Mouse (Mus musculus): ENCODE measurements around the gene Mrpl49.

The Mrpl49 gene

GRCm38 (mm10) chr19:6067011-6067723 is 9.6 kb upstream of the Mrpl49 start:
- peak; percentile 88 for DNase-seq (ENCODE audit: low read depth, low spot score)

GRCm38 (mm10) chr19:6066571-6066970 is 9.0 kb upstream of the Mrpl49 start:
- DNase-seq (ENCODE audit: low read depth, low spot score), result no peak

- DNase-seq (ENCODE audit: low read depth, low spot score), result no peak
Measured at GRCm38 (mm10) chr19:6063081-6063480, 5.5 kb upstream of the Mrpl49 start.

- DNase-seq (ENCODE audit: low read depth, low spot score), result no peak
Measured at GRCm38 (mm10) chr19:6062418-6062817, 4.8 kb upstream of the Mrpl49 start.

GRCm38 (mm10) chr19:6061641-6062302 is 4.2 kb upstream of the Mrpl49 start:
- peak; percentile 78 for DNase-seq (ENCODE audit: low read depth, low spot score)

GRCm38 (mm10) chr19:6061021-6061533 is 3.5 kb upstream of the Mrpl49 start, which contains the start of gene Znhit2:
Znhit2 (plus strand) TSS chr19:6061192.
- DNase-seq (ENCODE audit: low read depth, low spot score), result peak; percentile 97

- no peak for DNase-seq (ENCODE audit: low read depth, low spot score)
Measured at GRCm38 (mm10) chr19:6058966-6059365, 1.4 kb upstream of the Mrpl49 start.

- no peak for DNase-seq (ENCODE audit: low read depth, low spot score)
Measured at GRCm38 (mm10) chr19:6058513-6058912, 928 bp upstream of the Mrpl49 start.

GRCm38 (mm10) chr19:6056696-6057095 is 889 bp downstream of the Mrpl49 start:
- DNase-seq (ENCODE audit: low read depth, low spot score), result no peak

- DNase-seq (ENCODE audit: low read depth, low spot score), result no peak
Measured at GRCm38 (mm10) chr19:6054296-6054695, 3.3 kb downstream of the Mrpl49 start.

- no peak for DNase-seq (ENCODE audit: low read depth, low spot score)
Measured at GRCm38 (mm10) chr19:6052516-6052915, 5.1 kb downstream of the Mrpl49 start.

- no peak for DNase-seq (ENCODE audit: low read depth, low spot score)
Measured at GRCm38 (mm10) chr19:6048681-6049410, 8.7 kb downstream of the Mrpl49 start.

GRCm38 (mm10) chr19:6047899-6048166 is 9.8 kb downstream of the Mrpl49 start:
- no peak for DNase-seq (ENCODE audit: low read depth, low spot score)

GRCm38 (mm10) chr19:6047154-6047898 is 10.3 kb downstream of the Mrpl49 start:
- DNase-seq (ENCODE audit: low read depth, low spot score), result no peak

- peak; percentile 96 for DNase-seq (ENCODE audit: low read depth, low spot score)
Measured at GRCm38 (mm10) chr19:6046294-6047153, 11.1 kb downstream of the Mrpl49 start, which contains the start of gene Syvn1. Syvn1 (plus strand) TSS chr19:6046576.

- DNase-seq (ENCODE audit: low read depth, low spot score), result peak; percentile 78
Measured at GRCm38 (mm10) chr19:6045366-6046293, 12.0 kb downstream of the Mrpl49 start.

- peak; percentile 62 for DNase-seq (ENCODE audit: low read depth, low spot score)
Measured at GRCm38 (mm10) chr19:6044102-6044501, 13.5 kb downstream of the Mrpl49 start.

- DNase-seq (ENCODE audit: low read depth, low spot score), result no peak
Measured at GRCm38 (mm10) chr19:6042293-6042692, 15.3 kb downstream of the Mrpl49 start.

GRCm38 (mm10) chr19:6040002-6040401 is 17.6 kb downstream of the Mrpl49 start:
- no peak for DNase-seq (ENCODE audit: low read depth, low spot score)

- DNase-seq (ENCODE audit: low read depth, low spot score), result no peak
Measured at GRCm38 (mm10) chr19:6038326-6038725, 19.3 kb downstream of the Mrpl49 start.
